Mouse (Mus musculus): ENCODE data around the gene Lnx1.

DNA sequence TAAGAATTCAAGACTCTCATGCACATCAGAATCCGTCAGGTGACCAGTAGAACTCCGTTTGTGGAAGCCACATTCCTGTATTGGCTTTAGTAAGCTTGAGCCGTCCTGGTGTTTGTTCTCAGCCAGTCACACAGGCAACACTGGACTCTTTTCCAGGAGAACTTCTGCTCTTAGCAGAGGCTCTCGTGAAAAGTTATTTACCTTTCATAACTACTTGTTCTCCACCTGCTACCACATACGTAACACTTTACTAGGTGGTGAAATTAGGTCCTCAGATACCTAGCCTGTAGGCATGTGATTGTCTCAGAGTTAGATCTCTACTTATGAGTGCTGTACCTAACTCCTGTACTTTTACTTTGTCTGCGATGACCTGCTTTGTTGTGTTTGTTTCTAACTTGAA, 130.9 kb downstream of the Lnx1 start:
- TF ChIP-seq CTCF (IDR thresholded peaks at IDR 0.05) (no peak), EP300 (IDR thresholded peaks at IDR 0.05) (peak; percentile 72)

All from lung, postnatal 0 days (tissue).